Mouse (Mus musculus): ENCODE measurements around the gene Gabarapl1.
"Not testable (repeated sequence)": the region's sequence is repeated elsewhere in the genome, so short reads cannot be mapped to it uniquely, and the experiment has no call there.

Gene Gabarapl1

GRCm38 (mm10) chr6:129532942-129533860 is at the start of gene Gabarapl1:
Gabarapl1 (plus strand) TSS chr6:129533160.
- peak; percentile 56 for DNase-seq (ENCODE audit: low spot score)

GRCm38 (mm10) chr6:129494924-129495323 is 38.0 kb upstream of the Gabarapl1 start:
- no peak for DNase-seq (ENCODE audit: low spot score)

DNA sequence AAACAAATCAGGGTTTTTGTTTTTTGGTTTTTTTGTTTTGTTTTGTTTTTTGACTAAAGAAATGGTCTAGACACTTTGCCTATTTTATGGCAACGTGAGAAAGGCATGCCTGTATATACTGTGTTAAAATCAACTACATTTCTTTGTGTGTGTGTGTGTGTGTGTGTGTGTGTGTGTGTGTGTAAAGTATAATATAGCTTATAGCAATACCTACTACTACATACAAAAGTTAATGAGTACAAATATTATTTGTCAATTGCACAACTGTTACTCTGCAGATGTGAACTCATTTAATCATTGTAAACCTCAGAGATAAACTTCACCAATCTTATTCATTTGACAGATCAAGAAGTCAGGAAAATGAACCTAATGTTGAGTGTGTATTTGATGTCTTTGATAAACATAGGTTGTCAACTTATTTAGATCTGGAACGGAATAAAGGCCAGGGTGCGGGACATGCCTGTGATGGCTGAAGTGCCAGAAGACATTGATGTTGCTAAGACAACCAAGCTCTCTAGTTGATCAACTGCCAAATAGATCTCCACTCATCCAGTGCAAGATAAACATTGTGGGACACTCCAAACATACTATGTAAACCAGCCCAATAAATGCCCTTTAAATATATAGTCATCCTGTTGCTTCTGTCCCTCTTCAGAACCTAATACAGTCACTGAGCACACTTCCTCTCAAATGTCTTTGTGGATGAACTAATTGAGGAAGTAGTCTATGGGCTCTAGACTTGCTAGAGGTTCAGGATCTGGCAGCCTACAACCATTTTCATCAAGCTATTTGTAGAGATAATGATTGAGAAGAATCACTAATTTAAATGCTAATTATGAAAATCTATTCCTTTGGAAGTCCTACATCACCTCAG is 35.4 kb upstream of the Gabarapl1 start:
- no peak for DNase-seq (ENCODE audit: low spot score)

- not testable (repeated sequence) for DNase-seq (ENCODE audit: low spot score)
These were observed 33.4 kb upstream of the Gabarapl1 start for GRCm38 (mm10) chr6:129499516-129499915.

DNA sequence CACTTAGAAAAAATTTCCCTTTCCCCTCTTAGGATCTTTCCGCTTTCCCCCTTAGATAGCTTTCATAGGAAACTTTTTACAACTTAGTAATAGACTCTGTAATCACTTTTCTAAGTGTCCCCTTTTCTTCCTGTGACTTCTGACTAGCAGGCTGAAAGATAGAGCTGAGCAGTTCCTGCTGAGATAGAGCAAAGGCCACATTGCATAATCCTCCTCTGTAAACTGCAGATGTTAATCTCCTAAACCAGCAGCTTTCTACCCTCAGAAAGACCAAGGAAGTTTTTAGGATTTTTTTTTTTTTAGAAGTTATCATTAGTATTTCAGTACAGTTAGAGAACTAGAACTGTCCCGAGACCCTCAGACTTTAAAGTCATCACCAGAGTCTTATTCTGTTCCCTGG is 29.5 kb upstream of the Gabarapl1 start:
- no peak for DNase-seq (ENCODE audit: low spot score)

DNA sequence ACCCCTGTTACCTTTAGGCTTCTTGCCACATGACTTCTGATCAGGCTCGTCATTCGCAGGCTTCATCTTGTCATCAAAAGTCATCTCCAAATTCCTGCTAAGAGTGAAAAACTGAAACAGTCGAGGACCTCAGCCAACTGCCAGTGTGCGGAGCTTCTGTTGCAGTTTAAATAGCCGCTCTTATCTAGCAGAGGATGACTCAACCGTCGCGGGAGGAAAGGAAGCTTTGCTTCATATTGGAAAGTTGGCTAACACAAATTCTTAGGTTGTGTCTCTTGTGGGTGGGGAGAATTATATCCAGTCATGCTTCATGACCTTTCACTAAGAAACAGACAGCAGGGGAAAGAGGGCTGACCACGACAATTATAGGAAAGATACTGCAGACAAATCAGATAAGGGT is 25.9 kb upstream of the Gabarapl1 start, which contains the start of gene Olr1:
TSS of gene Olr1 (minus strand) at position 142 of the 400 bp plus-strand sequence.
- no peak for DNase-seq (ENCODE audit: low spot score)

GRCm38 (mm10) chr6:129510120-129510911 is 22.6 kb upstream of the Gabarapl1 start:
- DNase-seq (ENCODE audit: low spot score), result no peak

GRCm38 (mm10) chr6:129512367-129512766 is 20.6 kb upstream of the Gabarapl1 start, which contains the start of gene Tmem52b:
Tmem52b (plus strand) TSS chr6:129512555.
- no peak for DNase-seq (ENCODE audit: low spot score)

GRCm38 (mm10) chr6:129512868-129513267 is 20.1 kb upstream of the Gabarapl1 start:
- no peak for DNase-seq (ENCODE audit: low spot score)

- no peak for DNase-seq (ENCODE audit: low spot score)
These were observed 19.6 kb upstream of the Gabarapl1 start for GRCm38 (mm10) chr6:129513409-129513808.

DNA sequence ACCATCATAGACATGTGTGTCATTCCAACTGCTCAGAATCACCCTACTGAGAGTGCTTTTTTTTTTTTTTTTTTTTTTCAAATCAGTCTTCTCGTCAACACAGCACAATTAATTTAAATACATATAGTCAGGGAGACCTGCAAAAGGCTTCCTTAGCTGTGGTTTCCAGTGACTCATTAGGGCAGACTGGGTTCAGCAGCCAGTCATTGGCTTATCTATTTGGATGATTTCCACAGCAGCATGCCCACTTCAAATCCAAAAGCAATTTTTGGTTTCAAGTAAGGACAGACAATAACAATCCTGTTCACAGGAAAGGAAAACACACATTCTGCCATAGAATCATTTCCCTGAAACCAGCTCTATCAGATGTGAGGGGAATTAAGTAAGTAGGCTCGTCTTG is 18.6 kb upstream of the Gabarapl1 start:
- no peak for DNase-seq (ENCODE audit: low spot score)

DNA sequence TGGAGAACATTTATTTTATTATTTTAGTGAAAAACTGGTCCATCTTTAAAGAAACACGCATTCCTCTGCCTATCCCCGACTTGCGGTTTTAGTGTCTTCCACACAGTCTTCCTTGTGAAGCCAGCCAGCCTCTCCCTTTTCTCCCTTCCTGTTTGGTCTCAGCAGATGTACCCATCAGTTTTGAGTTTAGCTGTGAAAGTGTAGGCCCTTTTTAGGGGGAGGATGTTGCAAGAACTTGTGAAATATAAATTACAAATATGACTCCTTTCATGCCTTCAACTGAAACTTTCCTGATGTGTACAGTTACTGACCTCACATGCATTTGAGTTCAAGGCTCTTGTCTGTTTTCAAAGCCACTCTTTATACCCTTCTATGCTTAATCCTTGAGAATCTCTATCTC is 17.9 kb upstream of the Gabarapl1 start:
- no peak for DNase-seq (ENCODE audit: low spot score)

GRCm38 (mm10) chr6:129516388-129516787 is 16.6 kb upstream of the Gabarapl1 start:
- DNase-seq (ENCODE audit: low spot score), result no peak

GRCm38 (mm10) chr6:129517752-129518408 is 15.1 kb upstream of the Gabarapl1 start:
- no peak for DNase-seq (ENCODE audit: low spot score)

- no peak for DNase-seq (ENCODE audit: low spot score)
These were observed 6.9 kb upstream of the Gabarapl1 start for GRCm38 (mm10) chr6:129526069-129526468.

GRCm38 (mm10) chr6:129527416-129527815 is 5.5 kb upstream of the Gabarapl1 start:
- DNase-seq (ENCODE audit: low spot score), result no peak

DNA sequence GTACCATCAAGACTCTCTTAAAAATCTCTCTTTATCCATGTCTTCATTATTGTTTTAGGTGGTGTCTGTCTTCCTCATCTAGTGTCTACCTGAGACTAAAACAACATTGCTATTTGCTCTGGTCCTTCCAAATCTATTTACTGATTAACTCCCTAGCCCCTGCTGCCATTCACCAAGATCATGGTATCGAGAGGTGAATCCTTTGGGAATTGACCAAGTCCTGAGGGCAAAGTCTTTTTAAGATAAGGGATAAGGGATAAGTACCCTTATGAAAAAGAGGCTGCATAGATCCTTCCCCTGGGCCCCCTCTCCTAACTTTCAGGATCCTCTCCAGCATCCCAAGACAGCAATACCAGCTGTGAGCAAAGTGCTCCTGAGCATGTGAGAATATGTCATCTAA is 3.4 kb upstream of the Gabarapl1 start:
- DNase-seq (ENCODE audit: low spot score), result no peak

DNA sequence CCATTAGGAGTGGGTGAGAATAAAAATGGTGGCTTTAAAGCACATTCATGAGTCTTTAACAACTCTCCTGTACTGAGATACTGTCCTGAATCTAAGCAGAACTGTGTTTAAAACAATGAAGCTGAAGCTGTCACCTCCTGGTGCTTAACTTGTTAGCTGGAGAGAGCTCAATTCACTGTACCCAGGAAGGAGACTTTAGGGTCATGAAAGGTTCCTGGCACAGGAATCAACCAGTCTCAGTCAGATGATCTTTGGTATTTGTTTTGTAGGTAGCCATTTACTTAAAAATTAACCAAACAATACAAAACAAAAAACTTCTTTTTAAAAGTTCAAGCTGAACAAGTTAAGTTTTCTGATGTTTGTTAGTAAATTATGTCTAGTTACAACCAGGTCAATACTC is 2.7 kb upstream of the Gabarapl1 start:
- DNase-seq (ENCODE audit: low spot score), result no peak

GRCm38 (mm10) chr6:129532556-129532941 is 411 bp upstream of the Gabarapl1 start:
- peak; percentile 36 for DNase-seq (ENCODE audit: low spot score)

DNA sequence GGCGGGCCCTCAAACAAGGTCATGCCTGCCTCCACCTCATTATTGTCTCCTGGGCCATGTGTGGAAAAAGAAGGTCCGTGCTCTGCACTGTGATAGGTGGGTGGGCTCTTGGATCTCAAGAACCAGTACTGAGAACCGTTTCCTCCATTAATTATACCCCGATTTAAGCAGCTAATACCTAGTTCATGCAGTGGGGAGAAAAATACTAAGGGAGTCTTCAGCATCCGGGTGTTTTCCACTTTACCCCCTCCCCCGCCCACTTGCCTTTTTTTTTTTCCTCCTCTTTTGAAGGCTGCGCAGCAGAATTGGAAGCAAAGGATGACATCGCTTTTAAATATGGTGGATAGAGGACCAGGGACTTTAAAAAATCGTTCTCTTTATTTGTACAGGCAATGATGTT is 1.1 kb downstream of the Gabarapl1 start:
- DNase-seq (ENCODE audit: low spot score), result no peak

DNA sequence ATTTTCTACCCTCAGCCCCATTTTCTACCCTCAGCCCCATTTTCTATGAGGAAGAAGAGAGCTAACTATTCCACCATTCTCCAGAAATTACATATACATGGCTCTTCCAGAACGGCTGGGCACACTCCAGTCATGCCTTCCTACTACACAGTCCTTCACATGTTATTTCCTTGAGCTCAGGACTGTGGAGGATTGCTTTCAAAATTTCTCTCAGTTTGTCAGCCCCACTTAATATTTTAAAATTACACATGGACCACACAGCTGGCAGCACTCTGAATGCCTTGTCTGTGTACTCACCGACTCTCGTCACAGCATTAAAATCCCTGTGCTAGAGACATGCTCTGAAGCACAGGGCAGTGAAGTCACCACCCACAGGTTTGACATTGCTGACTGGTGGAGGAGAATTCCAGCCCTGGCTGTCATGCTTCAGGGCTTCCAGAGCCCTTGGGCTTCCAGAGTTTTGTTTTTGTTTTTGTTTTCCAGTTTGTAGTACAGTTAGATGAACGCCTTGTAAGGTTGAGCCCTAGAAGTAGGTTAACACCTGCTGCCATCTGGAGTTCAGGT is 1.7 kb downstream of the Gabarapl1 start:
- DNase-seq (ENCODE audit: low spot score), result no peak

All from ovary, postnatal 10 days (tissue).